Mouse (Mus musculus) hindbrain, embryonic 11.5 days (tissue): ENCODE data around the gene Gm20388. TPM values are rescaled to one million over a fixed set of nuclear protein-coding genes. Genes with fewer than 3 reads are reported as not detected.
A peak's percentile ranks its signal among the peaks of the same experiment; 100 is the strongest.

Experiments
- ATAC-seq: fragments of 200-750 bp; cut with Nextera tagmentation; 2 replicates; pipeline ENCODE4 v1.8.0; 2017; ENCODE audit warnings: mild to moderate bottlenecking, moderate TSS enrichment, moderate library complexity; ENCODE audit not compliant: low FRiP score
- DNase-seq: peaks from one replicate; pipeline ENCODE4 v3.0.0-alpha.2; 2015; ENCODE audit warnings: low spot score
- H3K27ac ChIP-seq: fragments of 300-500 bp; sonication (generic); 2 replicates; pipeline ENCODE4 v1.5.1; 2014; ENCODE audit warnings: mild to moderate bottlenecking, low read depth, low read length
- H3K27me3 ChIP-seq: fragments of 300-500 bp; sonication (generic); 2 replicates; pipeline ENCODE4 v1.6.1; 2014; ENCODE audit warnings: mild to moderate bottlenecking, low read length, moderate library complexity, mixed read lengths; ENCODE audit not compliant: control insufficient read depth, insufficient read depth
- H3K36me3 ChIP-seq: fragments of 300-500 bp; sonication (generic); 2 replicates; pipeline ENCODE4 v1.6.1; 2014; ENCODE audit warnings: mild to moderate bottlenecking, low read length, moderate library complexity, mixed read lengths; ENCODE audit not compliant: control insufficient read depth, insufficient read depth
- H3K4me1 ChIP-seq: fragments of 300-500 bp; sonication (generic); replicated peaks from 2 replicates; pipeline ENCODE4 v1.6.1; 2014; ENCODE audit warnings: low read length, mixed read lengths; ENCODE audit not compliant: control insufficient read depth, insufficient read depth
- H3K4me2 ChIP-seq: fragments of 300-500 bp; sonication (generic); replicated peaks from 2 replicates; pipeline ENCODE4 v1.6.1; 2014; ENCODE audit warnings: mild to moderate bottlenecking, low read depth, low read length
- H3K4me3 ChIP-seq: fragments of 300-500 bp; sonication (generic); 2 replicates; pipeline ENCODE4 v1.5.1; 2014; ENCODE audit warnings: low read depth, low read length
- H3K9ac ChIP-seq: fragments of 300-500 bp; sonication (generic); 2 replicates; pipeline ENCODE4 v1.6.1; 2014; ENCODE audit warnings: low read depth, low read length
- H3K9me3 ChIP-seq: fragments of 300-500 bp; sonication (generic); 2 replicates; pipeline ENCODE4 v1.6.1; 2016; ENCODE audit warnings: low read length; ENCODE audit not compliant: control insufficient read depth
- WGBS: fragments of 180-500 bp; shearing (Covaris S2); extraction: QIAGEN DNeasy Blood & Tissue Kit; methylation state at CpG from one replicate; pipeline ENCODE4 v1.1.7; 2014; 5-methylcytosine and 5-hydroxymethylcytosine counted together
- polyA plus RNA-seq: library from polyadenylated mRNA; unstranded; fragments of >200 nt; fragmentation: Nextera tagmentation; extraction: Ambion mirVana; gene quantifications from 2 replicates; pipeline ENCODE4 v1.2.1, GENCODE M21; 2014

The Gm20388 gene
- polyA plus RNA-seq, 1 experiment from 2014 or later = 11.8 TPM

DNA sequence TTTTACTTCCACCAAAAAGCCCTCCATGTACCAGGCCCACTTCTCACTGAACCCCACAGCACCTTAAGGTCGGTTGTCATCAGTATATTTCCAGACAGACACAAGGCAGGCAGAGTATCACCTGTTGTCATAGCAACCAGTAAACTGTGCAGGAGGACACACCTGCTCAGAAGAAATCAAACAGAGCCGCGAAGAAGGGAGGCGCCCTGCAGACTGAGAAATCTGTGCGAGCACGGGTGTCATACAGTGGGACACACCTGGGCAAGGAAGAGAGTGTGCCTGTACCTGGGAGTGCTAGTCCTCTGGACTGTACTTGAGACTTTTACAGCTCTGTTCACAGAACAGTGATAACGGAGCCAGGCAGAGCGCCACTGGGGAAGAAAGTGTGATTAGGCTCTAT lies 3798.1 kb downstream of the Gm20388 start:
- H3K36me3 ChIP-seq = no peaks in the 10 kb centered on the region

DNA sequence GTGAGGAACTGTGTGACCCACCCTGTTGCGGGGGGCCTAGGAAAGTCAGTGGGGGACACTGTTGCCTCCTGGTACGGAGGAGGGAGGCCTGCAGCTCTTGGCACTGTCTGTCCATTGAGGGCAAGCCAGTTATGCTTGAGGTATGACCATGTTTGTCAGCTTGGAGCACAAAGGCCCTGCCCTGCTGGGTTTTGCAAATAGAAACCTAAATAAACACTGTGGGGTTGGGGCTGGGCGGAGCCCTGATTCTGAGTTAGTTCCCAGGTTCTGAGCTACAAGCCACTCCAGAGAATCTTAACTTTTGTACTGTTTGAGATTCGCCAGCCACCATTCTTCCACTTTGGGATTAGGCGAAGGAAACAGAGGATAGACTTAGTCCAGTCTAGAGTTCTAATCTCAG lies 3799.7 kb downstream of the Gm20388 start:
- Histone ChIP-seq H3K9ac (no peak overlapping the region), H3K27me3 (no peaks in the 10 kb centered on the region), H3K36me3 (no peaks in the 10 kb centered on the region), H3K9me3 (no peaks in the 10 kb centered on the region), H3K4me1 (no peaks in the 10 kb centered on the region), H3K4me2 (no peak overlapping the region), H3K4me3 (no peak overlapping the region), H3K27ac (no peak overlapping the region)
- ATAC-seq (no peak), DNase-seq (no peak)
- 86% methylated on average over 5 of the region's 5 CpGs for whole genome bisulfite sequencing

More for the DNA sequence above, 3798.1 kb downstream of the Gm20388 start:
- Histone ChIP-seq H3K9me3 (no peaks in the 10 kb centered on the region), H3K9ac (no peak overlapping the region), H3K27ac (no peak overlapping the region), H3K4me1 (no peaks in the 10 kb centered on the region), H3K4me2 (no peak overlapping the region), H3K4me3 (no peak overlapping the region), H3K27me3 (no peaks in the 10 kb centered on the region)
- 88% methylated on average over 8 of the region's 8 CpGs for WGBS
- DNase-seq (no peak), ATAC-seq (no peak)

DNA sequence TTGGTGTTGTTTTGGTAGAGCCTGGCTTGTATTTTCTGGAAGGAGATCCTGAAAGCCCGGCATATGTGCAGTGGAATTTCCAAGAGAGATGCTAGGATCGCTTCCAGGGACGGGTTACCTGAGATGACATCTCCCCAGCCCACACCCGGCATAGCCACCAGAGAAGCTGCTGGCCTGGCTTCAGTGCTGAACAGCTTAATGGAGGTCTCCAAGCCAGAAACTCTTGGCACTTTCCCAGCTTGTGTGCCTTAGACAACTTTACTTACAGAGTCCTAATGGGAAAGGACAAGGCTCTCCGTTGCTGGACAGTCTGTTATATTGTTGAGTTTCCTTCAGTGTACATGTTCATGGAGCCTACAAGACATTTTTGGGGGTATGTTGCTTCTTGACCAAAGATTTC lies 3803.8 kb downstream of the Gm20388 start:
- Histone ChIP-seq H3K27ac (no peak overlapping the region), H3K9me3 (no peaks in the 10 kb centered on the region), H3K27me3 (no peaks in the 10 kb centered on the region), H3K4me1 (peaks cover 13% of the 10 kb centered on the region), H3K4me2 (no peak overlapping the region), H3K4me3 (no peak overlapping the region), H3K36me3 (no peaks in the 10 kb centered on the region), H3K9ac (no peak overlapping the region)
- no peak for DNase-seq
- no peak for ATAC-seq
- 94% methylated on average over 5 of the region's 5 CpGs for WGBS

DNA sequence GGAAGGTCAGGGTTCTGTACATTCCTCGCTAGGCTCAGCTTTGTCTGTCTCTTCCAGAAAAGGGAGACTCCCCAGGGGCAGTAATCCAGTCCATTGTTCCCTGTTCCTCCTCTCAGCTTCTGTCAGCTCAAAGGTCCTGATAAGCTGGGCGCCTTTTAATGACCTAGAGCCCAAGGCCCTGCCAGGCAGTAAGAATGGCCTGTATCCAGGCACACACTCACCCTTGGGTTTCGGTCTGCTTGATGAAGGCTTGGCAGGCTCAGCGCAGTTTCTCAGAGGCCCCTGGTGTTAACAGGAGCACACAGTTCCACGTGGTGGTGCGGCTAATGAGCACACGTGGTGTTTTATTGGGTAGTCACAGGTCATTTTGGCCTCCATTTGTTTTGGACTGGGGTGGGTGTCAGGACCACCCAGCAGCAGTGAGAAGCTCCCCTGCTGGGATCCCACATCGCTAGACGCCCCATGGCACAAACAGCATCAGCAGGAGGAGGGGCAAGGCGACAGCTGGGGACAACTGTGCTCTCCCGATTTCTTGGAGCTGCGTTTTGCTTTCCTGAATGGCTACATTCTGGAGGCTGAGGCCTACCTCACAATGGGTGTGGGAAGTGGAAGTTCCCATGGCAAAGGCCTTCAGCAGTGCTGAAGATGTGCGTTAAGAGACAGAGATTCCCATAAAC lies 3805.4 kb downstream of the Gm20388 start:
- Histone ChIP-seq H3K27me3 (no peaks in the 10 kb centered on the region), H3K4me1 (peaks cover 24% of the 10 kb centered on the region), H3K4me3 (no peak overlapping the region), H3K4me2 (no peak overlapping the region), H3K27ac (no peak overlapping the region), H3K9me3 (no peaks in the 10 kb centered on the region), H3K36me3 (no peaks in the 10 kb centered on the region), H3K9ac (no peak overlapping the region)
- DNase-seq (peak; percentile 23), ATAC-seq (no peak)
- 43% methylated on average over 13 of the region's 13 CpGs for WGBS

DNA sequence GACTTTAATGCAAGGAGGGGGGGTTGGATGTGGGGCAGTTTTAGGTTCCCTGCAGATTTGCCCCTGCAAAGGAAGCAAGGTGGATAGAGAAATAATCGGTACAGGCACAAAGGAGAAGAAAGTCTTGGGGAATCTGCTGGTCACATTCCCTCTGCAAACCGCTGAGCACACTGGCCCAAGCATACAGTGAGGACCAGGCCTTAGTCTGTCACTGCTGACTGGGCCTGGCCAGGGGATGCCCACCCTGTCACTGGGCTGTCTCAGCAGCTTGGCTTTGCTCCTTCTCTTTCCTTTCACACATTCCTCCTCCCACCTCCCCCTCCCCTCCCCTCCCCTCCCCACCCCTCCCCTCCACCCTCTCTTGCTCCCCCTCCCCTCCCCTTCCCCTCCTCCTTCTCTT lies 3806.5 kb downstream of the Gm20388 start:
- Histone ChIP-seq H3K27ac (no peak overlapping the region), H3K4me3 (no peak overlapping the region), H3K9me3 (no peaks in the 10 kb centered on the region), H3K4me1 (peaks cover 24% of the 10 kb centered on the region), H3K27me3 (no peaks in the 10 kb centered on the region), H3K9ac (no peak overlapping the region), H3K4me2 (no peak overlapping the region), H3K36me3 (no peaks in the 10 kb centered on the region)
- DNase-seq = no peak
- WGBS = 74% methylated on average over 2 of the region's 2 CpGs
- no peak for ATAC-seq

DNA sequence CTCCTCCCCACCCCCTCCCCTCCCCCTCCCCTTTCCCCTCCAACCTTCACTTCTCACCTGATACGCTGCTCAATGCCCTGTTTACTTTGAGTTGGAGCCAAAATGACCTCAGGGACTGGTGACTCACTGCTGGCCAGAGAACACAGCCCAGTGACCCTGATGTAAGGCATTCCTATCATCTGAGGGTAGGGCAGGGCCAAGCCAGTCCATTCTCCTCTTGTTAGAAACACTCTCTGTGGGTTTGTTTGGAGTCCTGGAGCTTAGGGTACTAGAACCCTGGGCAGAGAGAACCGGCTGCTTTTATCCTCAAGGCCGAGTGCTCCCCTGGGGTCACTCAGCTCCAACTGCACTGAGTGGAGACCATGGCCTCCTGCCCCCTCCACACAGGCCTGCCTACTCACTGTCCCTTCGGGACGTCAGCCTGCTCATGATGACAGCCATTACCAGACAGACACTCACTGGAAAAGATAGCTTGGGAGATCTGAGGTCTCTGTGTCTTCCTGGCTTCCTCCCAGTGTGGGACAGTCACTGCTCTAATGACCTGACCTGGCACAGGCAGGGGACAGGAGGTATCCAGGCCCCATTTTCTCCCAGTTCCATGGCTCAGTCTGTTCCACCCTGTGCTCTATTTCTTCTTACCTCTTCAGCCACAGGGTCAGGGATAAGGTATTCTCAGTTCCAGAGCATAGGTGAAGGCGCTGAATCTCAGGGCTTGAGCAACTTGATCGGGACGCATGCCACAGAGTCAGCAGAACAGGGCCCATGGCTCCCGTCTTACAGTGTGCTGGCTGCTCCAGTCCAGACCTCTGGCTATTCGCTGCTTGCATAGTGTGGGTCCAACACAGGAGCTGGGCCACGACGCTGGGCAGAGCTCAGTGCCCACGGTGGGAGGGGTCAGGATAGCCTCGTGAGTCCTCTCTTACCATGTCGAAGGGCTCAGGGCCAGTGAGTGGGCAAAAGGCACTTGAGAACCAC lies 3807.2 kb downstream of the Gm20388 start:
- 68% methylated on average over 14 of the region's 15 CpGs for WGBS
- 0 out of 2 replicates have a peak, but pooled peaks have one; percentile 33 for ATAC-seq

DNA sequence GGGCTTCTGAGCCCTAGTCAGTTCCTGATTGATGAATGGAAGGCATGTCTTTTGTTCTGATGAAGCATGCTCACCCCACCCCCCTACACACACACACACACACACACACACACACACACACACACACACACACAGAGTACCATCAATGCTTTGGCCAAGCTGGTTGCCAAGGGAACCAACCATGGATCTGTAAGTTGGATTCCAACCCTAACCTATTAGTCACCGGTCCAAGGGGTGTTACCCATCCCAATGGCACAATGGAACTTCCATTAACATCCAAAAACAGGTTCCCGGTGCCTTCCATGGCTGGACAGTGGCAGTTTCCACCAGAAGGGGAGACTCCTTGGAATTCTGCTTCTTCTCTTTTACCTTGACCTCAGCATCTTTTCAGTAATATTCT lies 3808.1 kb downstream of the Gm20388 start:
- H3K4me3 ChIP-seq = no peak overlapping the region
- DNase-seq = no peak
- H3K4me1 ChIP-seq = peaks cover 24% of the 10 kb centered on the region
- H3K9me3 ChIP-seq = no peaks in the 10 kb centered on the region
- ATAC-seq = no peak
- no peaks in the 10 kb centered on the region for H3K36me3 ChIP-seq
- H3K27me3 ChIP-seq = no peaks in the 10 kb centered on the region
- no peak overlapping the region for H3K4me2 ChIP-seq
- 69% methylated on average over 2 of the region's 2 CpGs for WGBS
- no peak overlapping the region for H3K27ac ChIP-seq
- no peak overlapping the region for H3K9ac ChIP-seq

More for the DNA sequence above, 3807.2 kb downstream of the Gm20388 start:
- Histone ChIP-seq H3K4me2 (no peak overlapping the region), H3K27ac (0 out of 2 replicates have a peak overlapping the region, but pooled peaks have one; percentile 20), H3K4me1 (peaks cover 24% of the 10 kb centered on the region), H3K9me3 (no peaks in the 10 kb centered on the region), H3K9ac (no peak overlapping the region), H3K4me3 (no peak overlapping the region), H3K36me3 (no peaks in the 10 kb centered on the region), H3K27me3 (no peaks in the 10 kb centered on the region)
- peak; percentile 13 for DNase-seq

DNA sequence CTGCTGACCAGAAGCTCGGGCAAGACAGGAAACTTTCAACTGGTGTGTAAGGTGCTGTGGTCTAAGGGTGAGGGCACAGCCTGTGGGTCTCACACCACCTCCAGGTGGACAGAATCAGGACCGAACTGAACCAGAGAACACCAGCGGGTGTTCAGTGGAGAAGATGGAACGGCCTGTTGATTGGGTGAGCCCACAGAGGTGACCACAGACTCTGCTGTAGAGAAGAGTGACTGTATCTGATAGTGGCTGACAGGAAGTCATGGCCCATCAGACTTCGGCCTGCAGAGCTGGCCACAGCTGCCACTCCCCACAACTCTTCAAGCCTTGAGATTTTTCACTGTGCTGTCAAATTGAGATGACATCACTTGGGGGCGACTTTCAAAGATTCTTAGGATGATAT lies 3808.6 kb downstream of the Gm20388 start:
- Histone ChIP-seq H3K4me1 (peaks cover 24% of the 10 kb centered on the region), H3K27ac (no peak overlapping the region), H3K4me2 (no peak overlapping the region), H3K9me3 (no peaks in the 10 kb centered on the region), H3K27me3 (no peaks in the 10 kb centered on the region), H3K4me3 (no peak overlapping the region), H3K9ac (no peak overlapping the region), H3K36me3 (no peaks in the 10 kb centered on the region)
- 89% methylated on average over 6 of the region's 6 CpGs for WGBS
- DNase-seq = no peak
- no peak for ATAC-seq
